Mouse (Mus musculus) adrenal gland, postnatal 14 days (tissue): ENCODE measurements around the gene Got1. TPM values are rescaled to one million over a fixed set of nuclear protein-coding genes. Genes with fewer than 3 reads are reported as not detected.

ENCODE experiments used
- total RNA-seq: library from RNA; stranded (reverse); gene quantifications from 2 replicates; pipeline ENCODE4 v1.2.3, GENCODE M21; 2021

The Got1 gene
- total RNA-seq, 1 experiment from 2014 or later, result 213 TPM

Other genes with a start within 250 kb of the Got1 start
- gene Hpse2, start 136.2 kb downstream of the Got1 start, total RNA-seq, result not detected in 2 replicates
- gene Cnnm1, start 84.2 kb downstream of the Got1 start, total RNA-seq, result 0.41 and 0.48 TPM in 2 replicates
- gene Nkx2-3, start 87.7 kb upstream of the Got1 start, total RNA-seq, result not detected in 2 replicates
- gene Slc25a28, start 150.3 kb upstream of the Got1 start, total RNA-seq, result 58.0 and 62.1 TPM in 2 replicates
- 16.3 and 18.5 TPM in 2 replicates for gene Entpd7, start 165.1 kb upstream of the Got1 start, total RNA-seq
- 14.9 and 18.0 TPM in 2 replicates for gene Cutc, start 228.4 kb upstream of the Got1 start, total RNA-seq
- 31.8 and 32.4 TPM in 2 replicates for gene Cox15, start 228.4 kb upstream of the Got1 start, total RNA-seq